In genomic region chr5:107513583-107513982, GRCm38 (mm10) we compare ENCODE assay signal across 8 mouse cellular contexts. TPM values are rescaled to one million over a fixed set of nuclear protein-coding genes. Genes with fewer than 3 reads are reported as not detected.
DNase-seq lines count a peak whose midpoint lies in the region; ATAC-seq and TF ChIP-seq lines count a peak whose summit lies in the region.

No protein-coding gene starts in this region.

- peak; percentile 61 for TF ChIP-seq CTCF in left cerebral cortex, adult 2 months (IDR thresholded peaks at IDR 0.05)
- peak; percentile 61 for TF ChIP-seq CTCF in G1E (IDR thresholded peaks at IDR 0.05; ENCODE audit: low read depth, low read length)

- H3K36me3 ChIP-seq in G1E (replicated peaks) = no peaks in the 10 kb centered on the region
- no peaks in the 10 kb centered on the region for H3K36me3 ChIP-seq in forebrain, embryonic 10.5 days (replicated peaks)

- intact Hi-C loops in left cerebral cortex, adult 2 months (cut with DNase I) = loop anchor here (5.0 kb wide), 1 partner anchor 156 kb away; no protein-coding TSS in a partner anchor

- peak; percentile 40 to 49 for DNase-seq in left cerebral cortex, adult 2 months (ENCODE audit: extremely low spot score in 1 of 2, low spot score in 2 of 2)
- no peak for DNase-seq in left cerebral cortex, adult 11 months (ENCODE audit: low spot score)
- DNase-seq in G1E (ENCODE audit: low spot score) = peak; percentile 29
- peak; percentile 62 for DNase-seq in c-Kit-positive CD71-positive TER-119-positive erythroid progenitor cells, embryonic 14.5 days (ENCODE audit: low spot score)
- DNase-seq in forebrain, embryonic 10.5 days (ENCODE audit: extremely low spot score, low spot score) = peak; percentile 33
- peak; percentile 60 for DNase-seq in kidney, postnatal 10 days
- DNase-seq in thymus, postnatal 10 days (ENCODE audit: low spot score in 2 of 2) = peak; percentile 78 to 92

- peaks cover 6% of the 10 kb centered on the region for H3K4me1 ChIP-seq in G1E (ENCODE audit: insufficient read depth, low read depth, low read length)
- H3K4me1 ChIP-seq in forebrain, embryonic 10.5 days = no peaks in the 10 kb centered on the region

- ATAC-seq in G1E (ENCODE audit: extremely low read depth, insufficient number of reproducible peaks, low FRiP score, poor library complexity, severe bottlenecking) = peak; percentile 78
- ATAC-seq in megakaryocyte, adult 5-6 weeks (ENCODE audit: poor library complexity, severe bottlenecking) = peak; percentile 98

- H3K9me3 ChIP-seq in G1E (replicated peaks) = no peaks in the 10 kb centered on the region
- no peaks in the 10 kb centered on the region for H3K9me3 ChIP-seq in forebrain, embryonic 10.5 days

- WGBS in forebrain, embryonic 10.5 days = 48% methylated on average over 7 of the region's 7 CpGs

- H3K27ac ChIP-seq in left cerebral cortex, adult 2 months = no peak overlapping the region
- no peak overlapping the region for H3K27ac ChIP-seq in forebrain, embryonic 10.5 days

- H3K27me3 ChIP-seq in G1E (ENCODE audit: insufficient read depth, low read length) = peaks cover 5% of the 10 kb centered on the region
- no peaks in the 10 kb centered on the region for H3K27me3 ChIP-seq in forebrain, embryonic 10.5 days (ENCODE audit: poor library complexity, severe bottlenecking)

- no peak overlapping the region for H3K4me3 ChIP-seq in left cerebral cortex, adult 2 months
- no peak overlapping the region for H3K4me3 ChIP-seq in G1E (ENCODE audit: low read depth, low read length)
- H3K4me3 ChIP-seq in forebrain, embryonic 10.5 days = no peak overlapping the region

RNA-seq across cellular contexts. Expression of gene Gm42669, which starts 6.2 kb away (rescaled TPM):
- under 1 TPM; 0.18 to 0.42 TPM for total RNA-seq in left cerebral cortex, adult 2 months (2021)
- total RNA-seq in G1E (2014; fragmentation: Nextera tagmentation) (not detected in 2 replicates), G1E (2017) (0.12 and 0.16 TPM in 2 replicates)
- 0.07 and 0.20 TPM in 2 replicates for polyA plus RNA-seq in G1E (2012)
- polyA plus RNA-seq in forebrain, embryonic 10.5 days (2016; fragmentation: Nextera tagmentation; extraction: Ambion mirVana) = 0.31 and 0.41 TPM in 2 replicates
- not detected in 2 replicates for total RNA-seq in megakaryocyte, adult 5-6 weeks (2015)
- 0.04 TPM in 1 of 2 replicates, not detected in the other for total RNA-seq in megakaryocyte, adult 5-6 weeks (2017)

RNA-seq across cellular contexts. Expression of gene 1700028K03Rik, which starts 20.9 kb away (rescaled TPM):
- 1 to 10 TPM in 1 of 2 experiments, under 1 TPM in 1; 0.68 to 1.3 TPM for total RNA-seq in left cerebral cortex, adult 2 months (2021)
- total RNA-seq in G1E (2014; fragmentation: Nextera tagmentation) (not detected in 2 replicates), G1E (2017) (0.06 and 0.16 TPM in 2 replicates)
- polyA plus RNA-seq in G1E (2012) = not detected in 2 replicates
- 0.07 and 0.16 TPM in 2 replicates for polyA plus RNA-seq in forebrain, embryonic 10.5 days (2016; fragmentation: Nextera tagmentation; extraction: Ambion mirVana)
- total RNA-seq in megakaryocyte, adult 5-6 weeks (2015) = not detected in 2 replicates
- total RNA-seq in megakaryocyte, adult 5-6 weeks (2017) = not detected in 2 replicates
